Mouse (Mus musculus) CD4-positive naive resting alpha-beta T cell, adult 76 days (primary cell): ENCODE measurements around the gene Oit3. TPM values are rescaled to one million over a fixed set of nuclear protein-coding genes. Genes with fewer than 3 reads are reported as not detected.

ENCODE experiments used
- total RNA-seq: library from RNA; stranded (reverse); gene quantifications from one replicate; pipeline ENCODE4 v1.2.4, GENCODE M21; 2023

The Oit3 gene
- total RNA-seq, result 0.21 TPM

DNA sequence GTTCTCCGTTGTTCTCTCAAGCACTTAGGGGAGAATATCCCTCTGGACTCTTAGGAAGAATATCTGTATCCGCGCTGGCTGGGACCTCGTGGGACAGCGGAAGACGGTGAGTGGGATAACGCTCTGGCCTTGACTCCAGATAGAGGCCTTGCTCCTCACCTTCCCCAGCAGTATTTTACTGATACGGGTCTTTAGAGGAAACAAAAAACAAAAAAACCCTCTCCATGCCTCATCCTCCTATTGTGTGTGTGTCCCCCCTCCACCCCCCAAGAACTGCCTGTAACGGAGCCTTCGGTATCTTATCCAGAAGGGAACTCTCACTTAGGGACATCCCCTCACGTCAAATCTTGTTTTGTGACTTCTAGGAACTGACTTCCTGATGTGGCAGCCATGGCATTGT, at the start of gene Oit3:
Gene Oit3, minus strand, starts transcription at position 44 of the 400 bp plus-strand sequence.

DNA sequence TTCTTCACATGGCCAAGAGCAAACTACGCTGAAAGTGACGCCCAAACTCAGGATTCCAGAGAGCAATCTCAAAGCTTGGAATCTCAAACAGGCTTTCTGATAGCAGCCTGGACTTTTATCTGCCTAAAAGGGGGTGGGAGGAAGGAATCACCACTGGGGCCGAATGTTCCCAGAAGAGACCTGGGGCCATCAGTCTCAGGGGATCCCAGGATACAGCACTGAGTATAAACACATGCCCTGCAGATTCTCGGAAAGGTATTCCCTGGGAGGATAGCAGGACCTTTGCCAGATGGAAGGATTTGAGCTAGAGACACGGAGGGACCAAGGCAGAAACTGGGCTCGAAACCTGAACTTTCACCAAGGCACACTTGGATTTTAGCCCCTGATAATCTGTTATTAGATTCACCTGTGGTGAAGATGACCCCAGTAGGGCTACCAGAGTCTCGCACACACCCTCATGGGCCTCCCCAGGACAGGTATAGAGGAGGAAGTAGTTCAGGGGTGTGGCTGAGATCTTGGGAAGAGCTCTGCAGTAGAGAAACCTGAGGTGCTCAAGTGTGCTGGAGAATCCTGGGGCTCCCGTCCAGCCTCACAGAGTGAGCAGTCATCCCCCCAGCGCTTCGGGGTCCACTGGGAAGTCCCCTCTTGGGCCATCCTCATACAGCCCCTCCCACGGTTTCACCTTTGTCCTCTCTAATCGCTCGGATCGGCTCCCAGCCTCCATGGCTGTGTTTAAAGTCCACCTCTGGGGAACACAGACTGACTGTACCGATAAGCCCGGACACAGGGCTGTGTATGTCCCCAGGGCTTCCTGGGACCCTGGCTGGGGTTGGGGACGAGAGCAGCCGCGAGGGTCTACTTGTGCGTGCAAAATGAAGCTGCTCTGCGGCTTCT, 38.4 kb downstream of the Oit3 start, which contains the start of gene Pla2g12b:
Gene Pla2g12b, plus strand, starts transcription at position 762 of the 894 bp plus-strand sequence.

DNA sequence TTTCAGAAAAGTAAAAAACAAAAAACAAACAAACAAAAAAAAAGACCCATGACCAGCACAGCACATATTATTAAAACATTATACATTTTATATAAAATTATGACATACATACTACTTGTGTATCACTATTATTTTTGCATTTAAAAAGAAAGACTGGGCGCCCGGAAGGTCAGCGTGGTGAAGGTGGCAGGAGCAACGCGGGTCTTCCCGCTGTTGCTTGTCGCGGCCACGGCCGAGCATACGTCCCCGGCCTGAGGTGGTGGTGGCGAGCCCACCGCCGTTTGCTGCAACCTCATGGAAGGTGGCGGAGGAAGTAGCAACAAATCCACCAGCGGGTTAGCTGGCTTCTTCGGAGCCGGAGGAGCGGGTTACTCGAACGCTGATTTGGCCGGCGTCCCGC, 46.1 kb downstream of the Oit3 start, which contains the start of gene Gm10273:
Gene Gm10273, plus strand, starts transcription at position 172 of the 400 bp plus-strand sequence.

Other genes starting within 250 kb of the Oit3 start
- gene Sept10, start 219.9 kb downstream of the Oit3 start, total RNA-seq, result 1.5 TPM
- 2.2 TPM for gene Sowahc, start 219.8 kb downstream of the Oit3 start, total RNA-seq
- gene P4ha1, start 118.5 kb downstream of the Oit3 start, total RNA-seq, result 37.7 TPM
- gene Gm10273, start 46.1 kb downstream of the Oit3 start, total RNA-seq, result 9.1 TPM
- gene Pla2g12b, start 38.1 kb downstream of the Oit3 start, total RNA-seq, result not detected
- not detected for gene Gm10322, start 174.3 kb upstream of the Oit3 start, total RNA-seq
- 24.7 TPM for gene Mcu, start 174.9 kb upstream of the Oit3 start, total RNA-seq